Mouse (Mus musculus): ENCODE results near the gene 1700001O22Rik. TPM values are rescaled to one million over a fixed set of nuclear protein-coding genes. Genes with fewer than 3 reads are reported as not detected.

The 1700001O22Rik gene
- total and polyA plus RNA-seq, 2 experiments: not detected

DNA sequence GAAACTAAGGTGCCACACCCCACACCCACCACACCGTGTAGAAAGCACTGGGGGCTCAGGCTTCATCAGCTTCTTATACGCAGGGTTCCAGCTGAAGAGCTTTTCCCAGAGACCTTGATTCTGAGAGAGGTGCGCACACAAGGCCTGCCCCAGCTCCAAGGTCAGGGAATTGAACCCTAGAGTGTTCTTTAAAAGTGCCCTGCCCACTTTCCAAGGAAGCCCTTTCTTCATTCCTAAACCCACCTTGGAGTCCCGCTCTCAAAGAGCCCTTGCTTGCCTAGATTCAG, 44.4 kb downstream of the 1700001O22Rik start:
- Histone ChIP-seq H3K4me1 (ENCODE audit: control insufficient read depth, insufficient read depth, low read length) (peaks cover 12% of the 10 kb centered on the region), H3K9ac (ENCODE audit: low read depth, low read length) (no peak overlapping the region), H3K36me3 (ENCODE audit: control insufficient read depth, insufficient read depth, low read length) (no peaks in the 10 kb centered on the region), H3K27me3 (ENCODE audit: control insufficient read depth, insufficient read depth, low read length) (no peaks in the 10 kb centered on the region), H3K4me3 (ENCODE audit: insufficient read depth, low read depth, low read length) (no peak overlapping the region), H3K79me2 (ENCODE audit: control insufficient read depth, insufficient read depth, low read length) (no peaks in the 10 kb centered on the region), H3K27ac (replicated peaks; ENCODE audit: insufficient read depth, low read depth, low read length) (no peak overlapping the region)
- no peak for DNase-seq (ENCODE audit: extremely low read depth, low read depth, low spot score)
- WGBS: 76% methylated on average over 4 of the region's 4 CpGs
- TF ChIP-seq CTCF (IDR thresholded peaks at IDR 0.05; ENCODE audit: low read depth, low read length): no peak
- no peak for TF ChIP-seq POLR2A (IDR thresholded peaks at IDR 0.05; ENCODE audit: extremely low read depth, insufficient read depth, low read length)

DNA sequence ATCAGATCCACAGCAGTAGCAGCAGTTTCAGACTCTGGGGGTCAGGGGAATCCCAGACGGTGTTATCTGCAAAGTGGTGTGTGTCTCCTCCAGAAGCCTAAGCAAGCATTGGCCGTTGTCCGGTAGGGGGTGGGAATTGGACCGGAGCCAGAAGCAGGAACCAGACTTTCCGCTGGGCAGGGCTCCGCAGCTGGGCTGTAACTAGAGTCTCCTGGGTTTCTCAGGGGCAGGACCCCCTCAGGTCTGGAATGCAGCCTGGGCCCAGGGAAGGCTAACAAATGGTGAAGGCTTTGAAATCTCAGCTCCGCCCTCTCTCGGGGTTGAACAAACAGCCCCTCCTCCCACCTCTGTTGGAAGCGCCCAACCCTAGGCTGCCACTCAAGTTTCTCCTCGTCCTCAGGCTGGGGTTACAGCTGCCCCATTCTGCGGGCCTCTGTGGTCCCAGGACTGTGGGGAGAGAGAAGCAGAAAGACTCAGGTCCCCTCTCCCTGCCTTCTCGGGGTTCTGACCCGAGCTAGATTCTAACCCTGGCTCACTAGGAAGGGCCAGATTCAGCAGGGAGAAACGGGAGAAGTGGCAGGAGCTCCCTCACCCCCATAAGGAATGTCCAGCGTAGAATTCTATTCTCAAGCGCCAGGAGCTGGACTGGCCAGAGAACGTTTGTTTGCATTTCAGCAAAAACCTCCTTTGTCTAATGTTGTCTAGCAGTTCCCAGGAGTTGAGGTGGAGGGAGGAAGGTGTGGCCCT, 44.9 kb downstream of the 1700001O22Rik start:
- Histone ChIP-seq H3K27ac (replicated peaks; ENCODE audit: insufficient read depth, low read depth, low read length) (no peak overlapping the region), H3K79me2 (ENCODE audit: control insufficient read depth, insufficient read depth, low read length) (no peaks in the 10 kb centered on the region), H3K4me1 (ENCODE audit: control insufficient read depth, insufficient read depth, low read length) (peaks cover 12% of the 10 kb centered on the region), H3K9ac (ENCODE audit: low read depth, low read length) (peak overlapping the region; percentile 13; the same call in 1 of the 2 replicates), H3K27me3 (ENCODE audit: control insufficient read depth, insufficient read depth, low read length) (no peaks in the 10 kb centered on the region), H3K4me3 (ENCODE audit: insufficient read depth, low read depth, low read length) (peak overlapping the region; percentile 4; the same call in 1 of the 2 replicates), H3K36me3 (ENCODE audit: control insufficient read depth, insufficient read depth, low read length) (no peaks in the 10 kb centered on the region)
- TF ChIP-seq CTCF (IDR thresholded peaks at IDR 0.05; ENCODE audit: low read depth, low read length): peak; percentile 49
- TF ChIP-seq POLR2A (IDR thresholded peaks at IDR 0.05; ENCODE audit: extremely low read depth, insufficient read depth, low read length): no peak
- DNase-seq (ENCODE audit: extremely low read depth, low read depth, low spot score): peak; percentile 51
- WGBS: 17% methylated on average over 17 of the region's 17 CpGs

DNA sequence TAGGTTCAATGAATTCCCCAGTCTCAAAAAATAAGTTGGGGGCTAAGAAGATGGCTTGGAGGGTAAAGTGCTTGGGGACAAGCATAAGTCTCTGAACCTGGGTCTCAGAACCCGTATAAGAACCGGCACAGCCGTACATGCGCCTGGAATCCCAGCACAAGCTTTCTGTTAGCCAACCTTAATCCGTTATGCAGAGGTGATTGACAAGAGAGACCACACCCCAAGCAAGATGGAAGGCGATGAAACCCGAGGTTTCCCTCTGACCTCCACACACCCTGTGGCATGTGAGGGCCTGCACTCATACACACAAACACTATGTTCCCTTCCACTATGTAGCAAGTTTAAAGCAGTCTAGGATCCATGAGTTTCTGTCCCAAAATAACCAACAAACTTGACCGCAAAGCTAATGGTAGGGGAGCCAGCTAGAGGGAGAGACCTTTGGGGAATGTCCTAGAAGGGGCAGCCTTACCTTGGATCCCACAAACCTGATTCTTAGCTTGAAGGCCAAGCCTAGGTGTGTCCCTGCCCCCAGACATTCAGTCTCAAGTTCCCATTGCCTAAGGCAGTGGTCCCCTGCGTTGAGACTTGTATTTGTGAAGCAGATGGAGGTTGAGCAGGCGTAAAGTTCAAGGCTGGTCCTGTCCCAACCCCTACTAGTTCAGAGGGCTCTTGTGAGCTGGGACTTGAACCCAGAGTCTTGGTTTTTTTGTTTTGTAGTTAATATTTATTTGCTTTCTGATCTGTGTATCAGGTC, 46.3 kb downstream of the 1700001O22Rik start:
- Histone ChIP-seq H3K4me3 (ENCODE audit: insufficient read depth, low read depth, low read length) (no peak overlapping the region), H3K27ac (replicated peaks; ENCODE audit: insufficient read depth, low read depth, low read length) (no peak overlapping the region), H3K79me2 (ENCODE audit: control insufficient read depth, insufficient read depth, low read length) (no peaks in the 10 kb centered on the region), H3K36me3 (ENCODE audit: control insufficient read depth, insufficient read depth, low read length) (no peaks in the 10 kb centered on the region), H3K9ac (ENCODE audit: low read depth, low read length) (no peak overlapping the region), H3K27me3 (ENCODE audit: control insufficient read depth, insufficient read depth, low read length) (no peaks in the 10 kb centered on the region), H3K4me1 (ENCODE audit: control insufficient read depth, insufficient read depth, low read length) (peaks cover 12% of the 10 kb centered on the region)
- 91% methylated on average over 10 of the region's 10 CpGs for WGBS
- TF ChIP-seq CTCF (IDR thresholded peaks at IDR 0.05; ENCODE audit: low read depth, low read length) (no peak), POLR2A (IDR thresholded peaks at IDR 0.05; ENCODE audit: extremely low read depth, insufficient read depth, low read length) (no peak)
- DNase-seq (ENCODE audit: extremely low read depth, low read depth, low spot score): no peak

DNA sequence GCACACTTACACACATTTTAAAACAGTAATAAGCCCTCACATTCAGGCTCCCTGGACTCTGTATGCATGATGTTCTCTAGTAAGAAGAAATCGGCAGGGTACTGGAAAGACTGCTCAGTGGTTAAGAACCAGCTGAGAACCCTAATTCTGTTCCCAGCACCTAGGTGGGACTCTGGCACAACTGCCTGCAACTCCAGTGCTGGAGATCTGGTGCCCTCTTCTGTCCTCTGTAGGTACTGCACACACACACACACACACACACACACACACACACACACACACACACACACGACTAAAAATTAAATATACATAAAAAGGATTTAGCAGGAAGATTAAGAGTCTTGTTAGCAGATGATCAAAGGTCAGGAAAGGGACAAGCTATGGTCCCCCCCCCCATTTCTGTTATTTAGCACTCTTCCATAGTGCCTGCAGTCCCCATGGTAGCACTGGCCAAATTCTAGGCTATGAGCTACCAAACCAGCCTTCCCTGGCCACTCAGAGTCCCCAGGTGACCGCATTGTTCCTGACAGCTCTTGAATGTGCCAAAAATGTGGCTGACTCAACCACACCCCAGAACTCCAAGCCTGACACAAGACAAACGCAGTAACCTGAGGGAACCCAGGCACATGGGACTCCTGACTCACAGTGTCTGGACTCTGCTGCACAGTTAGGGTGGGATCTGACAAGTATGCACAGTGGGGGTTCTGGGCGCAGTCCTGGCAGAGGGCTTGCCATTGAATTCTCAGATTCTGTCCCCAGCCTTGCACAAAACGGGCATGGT, 47.3 kb downstream of the 1700001O22Rik start:
- Histone ChIP-seq H3K9ac (ENCODE audit: low read depth, low read length) (no peak overlapping the region), H3K4me3 (ENCODE audit: insufficient read depth, low read depth, low read length) (no peak overlapping the region), H3K4me1 (ENCODE audit: control insufficient read depth, insufficient read depth, low read length) (peaks cover 12% of the 10 kb centered on the region), H3K36me3 (ENCODE audit: control insufficient read depth, insufficient read depth, low read length) (no peaks in the 10 kb centered on the region), H3K79me2 (ENCODE audit: control insufficient read depth, insufficient read depth, low read length) (no peaks in the 10 kb centered on the region), H3K27ac (replicated peaks; ENCODE audit: insufficient read depth, low read depth, low read length) (no peak overlapping the region), H3K27me3 (ENCODE audit: control insufficient read depth, insufficient read depth, low read length) (no peaks in the 10 kb centered on the region)
- 97% methylated on average over 6 of the region's 6 CpGs for WGBS
- TF ChIP-seq POLR2A (IDR thresholded peaks at IDR 0.05; ENCODE audit: extremely low read depth, insufficient read depth, low read length) (no peak), CTCF (IDR thresholded peaks at IDR 0.05; ENCODE audit: low read depth, low read length) (no peak)
- DNase-seq (ENCODE audit: extremely low read depth, low read depth, low spot score): no peak

DNA sequence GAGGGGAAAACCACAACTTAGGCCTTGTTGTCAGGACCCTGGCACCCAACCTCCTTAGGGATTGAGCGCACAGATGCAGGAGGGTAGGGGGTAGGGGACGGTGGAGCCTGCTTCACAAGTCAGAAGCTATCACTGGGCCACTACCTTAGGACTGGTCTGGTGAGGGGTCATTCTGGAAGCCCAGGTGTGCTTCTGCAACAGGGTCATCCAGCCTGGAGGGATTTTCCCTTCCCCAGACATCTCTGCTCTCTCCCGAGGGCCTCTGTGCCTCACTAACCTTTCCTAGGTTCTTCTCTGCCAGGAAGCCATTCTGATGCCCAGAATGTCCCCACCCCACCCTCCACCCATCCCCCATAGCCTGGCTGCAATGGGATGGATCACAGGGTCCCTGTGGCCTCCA, 48.6 kb downstream of the 1700001O22Rik start:
- Histone ChIP-seq H3K4me1 (ENCODE audit: control insufficient read depth, insufficient read depth, low read length) (peaks cover 9% of the 10 kb centered on the region), H3K9ac (ENCODE audit: low read depth, low read length) (no peak overlapping the region), H3K79me2 (ENCODE audit: control insufficient read depth, insufficient read depth, low read length) (no peaks in the 10 kb centered on the region), H3K36me3 (ENCODE audit: control insufficient read depth, insufficient read depth, low read length) (no peaks in the 10 kb centered on the region), H3K4me3 (ENCODE audit: insufficient read depth, low read depth, low read length) (no peak overlapping the region), H3K27me3 (ENCODE audit: control insufficient read depth, insufficient read depth, low read length) (no peaks in the 10 kb centered on the region), H3K27ac (replicated peaks; ENCODE audit: insufficient read depth, low read depth, low read length) (no peak overlapping the region)
- no peak for DNase-seq (ENCODE audit: extremely low read depth, low read depth, low spot score)
- TF ChIP-seq CTCF (IDR thresholded peaks at IDR 0.05; ENCODE audit: low read depth, low read length) (no peak), POLR2A (IDR thresholded peaks at IDR 0.05; ENCODE audit: extremely low read depth, insufficient read depth, low read length) (no peak)
- WGBS: 94% methylated on average over 3 of the region's 3 CpGs
